ENCODE assay signal across 8 mouse cellular contexts in the genomic region with DNA sequence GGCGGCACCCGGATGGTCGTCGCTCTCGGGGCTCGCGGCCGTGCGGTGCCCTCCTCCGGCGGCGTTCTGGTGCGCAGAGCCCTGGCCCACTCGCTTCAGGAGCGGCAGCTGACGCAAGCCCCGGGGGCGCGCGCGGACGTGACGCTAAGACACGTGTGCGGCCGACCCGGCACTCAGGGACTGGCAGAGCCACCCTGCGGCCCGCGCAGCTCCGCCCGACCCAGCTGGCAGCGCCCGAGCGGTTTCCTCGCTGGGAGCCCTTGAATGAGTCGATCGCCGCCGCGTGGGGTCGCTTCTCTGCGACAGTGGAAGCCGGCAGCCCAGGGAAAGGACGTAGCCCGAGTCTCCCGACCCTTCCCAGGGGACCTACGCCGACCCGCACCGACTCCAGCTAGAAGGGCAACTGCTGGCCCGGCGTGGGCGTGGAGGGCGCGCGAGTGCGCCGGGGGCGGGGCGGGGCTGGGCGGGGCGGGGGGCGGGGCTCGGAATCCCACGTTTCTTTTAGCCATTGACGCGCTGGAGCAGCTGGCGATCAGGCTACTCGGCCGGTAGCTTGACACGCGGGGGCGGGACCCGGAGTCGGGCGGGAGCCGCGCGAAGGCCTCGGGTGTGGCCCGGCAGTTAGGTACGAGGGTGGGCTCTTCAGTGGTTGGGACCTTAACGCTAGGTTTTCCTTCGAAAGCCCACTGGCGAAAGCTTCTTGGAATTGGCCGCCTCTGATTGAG. TPM values are rescaled to one million over a fixed set of nuclear protein-coding genes. Genes with fewer than 3 reads are reported as not detected.
DNase-seq lines count a peak whose midpoint lies in the region; ATAC-seq and TF ChIP-seq lines count a peak whose summit lies in the region.

TSS of gene Siah2 (minus strand) at position 404 of the 725 bp plus-strand sequence.

- H3K9me3 ChIP-seq in hindbrain, embryonic 16.5 days (ENCODE audit: control insufficient read depth, low read length): no peaks in the 10 kb centered on the region

- peak within 1 kb of the TSS; percentile 99 for H3K27ac ChIP-seq in gastrocnemius, adult 2 months
- H3K27ac ChIP-seq in hindbrain, embryonic 16.5 days (ENCODE audit: low read depth, low read length): peak within 1 kb of the TSS; percentile 93

- peak; percentile 92 for ATAC-seq in activated CD4-positive, CD25-positive, alpha-beta regulatory T cell, adult 4 months
- ATAC-seq in common myeloid progenitor, adult 5-6 weeks (replicated peaks; ENCODE audit: low read depth, poor library complexity, severe bottlenecking): peak; percentile 78
- ATAC-seq in hindbrain, embryonic 16.5 days: peak; percentile 96

- H3K9ac ChIP-seq in hindbrain, embryonic 16.5 days (ENCODE audit: low read depth, low read length): peak within 1 kb of the TSS; percentile 92

- peak; percentile 95 for DNase-seq in gastrocnemius, adult 2 months
- DNase-seq in left cerebral cortex, adult 18-20 months (ENCODE audit: low spot score in 2 of 2): peak; percentile 91 to 96
- DNase-seq in lung, postnatal 4 days: peak; percentile 93 to 96
- peak; percentile 96 for DNase-seq in retina, postnatal 1 day
- DNase-seq in thymus, postnatal 4 days: peak; percentile 92

- WGBS in hindbrain, embryonic 16.5 days: under 1% methylated on average over 62 of the region's 87 CpGs

- H3K36me3 ChIP-seq in hindbrain, embryonic 16.5 days (ENCODE audit: control insufficient read depth, insufficient read depth, low read length): no peaks in the 10 kb centered on the region

- peak; percentile 41 for TF ChIP-seq CTCF in gastrocnemius, adult 2 months (IDR thresholded peaks at IDR 0.05)

- H3K4me1 ChIP-seq in hindbrain, embryonic 16.5 days (ENCODE audit: control insufficient read depth, insufficient read depth, low read depth, low read length): peaks cover 16% of the 10 kb centered on the region

- intact Hi-C loops in gastrocnemius, adult 2 months (cut with DNase I): loop anchor here (1.0 to 5.0 kb wide), 2 partner anchors 37 to 115 kb away; partner anchors contain the start of gene Selenot

- peak within 1 kb of the TSS; percentile 68 for H3K4me2 ChIP-seq in hindbrain, embryonic 16.5 days (ENCODE audit: low read length)

- H3K4me3 ChIP-seq in gastrocnemius, adult 2 months: peak within 1 kb of the TSS; percentile 78
- peak within 1 kb of the TSS; percentile 95 for H3K4me3 ChIP-seq in hindbrain, embryonic 16.5 days (ENCODE audit: low read length)

- H3K27me3 ChIP-seq in hindbrain, embryonic 16.5 days (replicated peaks; ENCODE audit: control insufficient read depth, insufficient read depth, low read length): no peaks in the 10 kb centered on the region

RNA-seq across cellular contexts. Expression of gene Siah2, which starts in this region (rescaled TPM):
- polyA plus RNA-seq in activated CD4-positive, CD25-positive, alpha-beta regulatory T cell, adult 4 months (2017; shearing (Covaris generic)): 1 to 10 TPM in 1 of 2 experiments, under 1 TPM in 1; 0.99 to 1.6 TPM
- total RNA-seq in common myeloid progenitor, adult 5-6 weeks (2017): 11.3 and 13.2 TPM in 2 replicates
- total RNA-seq in gastrocnemius, adult 2 months (2021): 10 to 100 TPM in 1 of 2 experiments, 1 to 10 TPM in 1; 8.3 to 11.8 TPM
- 8.4 and 10.4 TPM in 2 replicates for polyA plus RNA-seq in hindbrain, embryonic 16.5 days (2015; fragmentation: Nextera tagmentation; extraction: Ambion mirVana)
- total RNA-seq in left cerebral cortex, adult 18-20 months (2021): 10 to 100 TPM; 21.4 to 22.4 TPM

Comparison
In these comparisons a context has a peak if more than half of its experiments do, and no peak if none do; other contexts are left out.
1. Peak in every context shown above with its lines: DNase-seq, ATAC-seq, H3K4me3 ChIP-seq and H3K27ac ChIP-seq.